Mouse (Mus musculus) left cerebral cortex, postnatal 4 days (tissue): ENCODE data around the gene Dmrtc2. TPM values are rescaled to one million over a fixed set of nuclear protein-coding genes. Genes with fewer than 3 reads are reported as not detected.
"Not testable (repeated sequence)": the region's sequence is repeated elsewhere in the genome, so short reads cannot be mapped to it uniquely, and the experiment has no call there.

Source experiments
- DNase-seq: peaks from one replicate; pipeline ENCODE4 v3.0.0-alpha.2; 2022
- intact Hi-C: fragments of 180-260 bp; cut with DNase I; formaldehyde crosslinking; loops from one replicate; pipeline ENCODE4 v1.15.1; 2025
- total RNA-seq, 2 experiments: library from RNA; stranded (reverse); gene quantifications; 2 replicates each; pipeline ENCODE4 v1.2.3; 2021

The Dmrtc2 gene
- total RNA-seq, 2 experiments from 2014 or later = not detected

DNA sequence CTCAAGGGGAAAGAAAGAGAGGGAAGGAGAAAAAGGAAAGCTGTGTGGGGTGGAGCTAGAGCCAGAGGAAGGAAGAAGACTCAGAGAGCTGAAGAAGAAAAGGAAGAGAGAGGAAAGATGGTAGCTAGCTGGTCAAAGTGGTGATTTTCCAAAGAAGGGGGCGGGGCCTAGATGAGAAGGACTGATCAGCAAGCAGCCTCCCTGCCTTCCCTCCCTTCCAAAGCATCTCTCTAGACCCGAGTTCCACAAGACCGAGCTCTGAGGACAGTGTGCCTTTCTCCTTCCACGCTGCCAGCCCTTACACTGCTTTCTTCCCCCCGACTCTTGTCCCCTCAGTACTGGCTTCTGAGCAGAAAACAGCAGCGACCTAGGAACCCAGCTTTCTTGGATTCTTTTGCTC lies 5.7 kb upstream of the Dmrtc2 start:
- intact Hi-C loops = no loop called here
- no peak for DNase-seq

DNA sequence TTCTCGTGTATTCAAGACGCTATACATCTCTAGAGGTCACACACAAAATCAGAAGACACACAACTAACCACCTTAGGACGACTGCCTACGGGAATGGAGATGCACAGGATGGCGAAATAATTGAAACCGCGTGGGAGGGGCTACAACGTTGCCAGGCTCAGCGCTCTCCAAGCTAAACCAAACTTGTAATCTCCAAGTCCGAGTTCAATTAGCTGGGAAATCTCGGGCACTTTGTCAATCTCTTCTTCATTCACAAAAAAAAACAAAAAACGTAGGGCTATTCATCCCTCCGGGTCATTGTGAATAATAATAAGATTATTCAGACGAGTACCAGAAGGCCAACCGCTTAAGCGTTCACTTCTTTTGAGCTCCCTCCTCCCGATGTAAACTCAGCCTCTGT lies 777 bp upstream of the Dmrtc2 start:
- intact Hi-C loops = no loop called here
- no peak for DNase-seq

DNA sequence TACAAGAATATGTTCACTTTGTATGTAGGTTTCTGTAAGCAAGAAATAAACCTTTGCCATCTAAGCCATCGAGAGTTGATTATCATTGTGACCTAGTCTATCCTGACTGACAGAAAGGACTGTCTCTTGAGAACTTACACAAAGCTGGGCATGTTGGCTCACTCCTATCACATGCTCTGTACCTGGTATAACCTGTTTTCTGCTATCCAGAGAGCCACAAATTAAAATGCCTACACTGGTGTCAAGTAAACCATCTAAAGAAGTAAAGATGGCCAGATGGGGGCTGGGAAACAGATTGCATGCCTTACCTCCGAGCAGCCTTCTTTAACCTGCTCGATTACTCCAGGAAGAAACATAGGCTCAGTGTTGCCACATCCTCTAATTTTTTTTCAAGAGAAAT lies 7.7 kb downstream of the Dmrtc2 start:
- intact Hi-C loops = no loop called here
- no peak for DNase-seq

DNA sequence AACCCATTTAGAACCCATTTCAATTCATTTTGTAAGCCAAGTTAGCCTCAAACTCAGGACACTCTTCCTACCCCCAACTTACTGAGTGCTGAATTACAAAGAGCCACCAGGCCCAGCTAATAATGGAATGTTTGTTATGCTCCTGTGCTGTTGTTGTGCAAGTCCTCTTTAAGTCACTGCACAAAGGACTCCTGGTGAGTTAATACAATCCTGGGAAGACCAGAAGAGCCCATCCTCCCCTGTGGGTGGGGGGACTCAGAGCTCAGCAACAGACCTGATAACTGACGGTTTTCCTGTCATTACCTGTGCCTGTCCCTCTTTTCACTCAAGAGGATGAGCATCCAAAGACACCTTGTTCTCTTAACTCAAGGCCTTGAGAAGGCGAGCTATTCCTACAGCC lies 9.8 kb downstream of the Dmrtc2 start:
- no peak for DNase-seq

DNA sequence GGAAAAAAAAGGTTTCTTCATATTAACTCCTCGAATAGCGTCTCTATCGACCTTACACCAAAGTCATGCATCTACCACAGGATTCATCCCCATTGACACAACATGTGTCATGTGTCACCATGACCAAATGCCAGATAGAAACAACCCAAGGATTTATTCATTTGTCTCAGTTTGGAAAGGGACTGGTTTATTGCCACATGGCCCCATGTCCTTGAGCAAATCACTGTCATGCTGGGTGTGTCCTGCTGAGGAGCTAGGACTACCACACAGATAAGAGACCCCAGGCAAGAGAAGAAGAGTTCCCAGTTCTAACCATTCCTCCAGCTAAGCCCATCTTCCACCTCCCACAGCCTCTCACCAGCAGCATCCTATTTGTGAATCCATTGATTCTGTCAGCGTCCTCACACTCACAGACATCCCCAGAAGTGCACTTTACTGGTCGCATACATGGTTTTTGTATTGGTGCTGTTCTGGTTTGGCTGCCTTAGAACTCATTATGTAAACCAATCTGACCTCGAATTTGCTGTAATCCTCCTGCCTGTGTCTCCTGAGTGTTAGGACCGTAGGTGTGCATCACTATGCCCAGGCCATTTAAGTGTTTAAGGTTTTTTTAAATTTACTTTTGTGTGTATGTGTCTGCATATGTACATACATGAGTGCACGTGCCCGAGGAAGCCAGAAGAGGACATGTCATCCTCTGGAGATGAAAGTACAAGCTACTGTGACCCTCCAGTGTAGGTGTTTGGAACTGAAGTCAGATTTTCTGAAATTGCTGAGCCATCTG lies 12.8 kb downstream of the Dmrtc2 start:
- intact Hi-C loops = no loop called here
- DNase-seq = no peak

More for the DNA sequence above, 9.8 kb downstream of the Dmrtc2 start:
- intact Hi-C loops = no loop called here

DNA sequence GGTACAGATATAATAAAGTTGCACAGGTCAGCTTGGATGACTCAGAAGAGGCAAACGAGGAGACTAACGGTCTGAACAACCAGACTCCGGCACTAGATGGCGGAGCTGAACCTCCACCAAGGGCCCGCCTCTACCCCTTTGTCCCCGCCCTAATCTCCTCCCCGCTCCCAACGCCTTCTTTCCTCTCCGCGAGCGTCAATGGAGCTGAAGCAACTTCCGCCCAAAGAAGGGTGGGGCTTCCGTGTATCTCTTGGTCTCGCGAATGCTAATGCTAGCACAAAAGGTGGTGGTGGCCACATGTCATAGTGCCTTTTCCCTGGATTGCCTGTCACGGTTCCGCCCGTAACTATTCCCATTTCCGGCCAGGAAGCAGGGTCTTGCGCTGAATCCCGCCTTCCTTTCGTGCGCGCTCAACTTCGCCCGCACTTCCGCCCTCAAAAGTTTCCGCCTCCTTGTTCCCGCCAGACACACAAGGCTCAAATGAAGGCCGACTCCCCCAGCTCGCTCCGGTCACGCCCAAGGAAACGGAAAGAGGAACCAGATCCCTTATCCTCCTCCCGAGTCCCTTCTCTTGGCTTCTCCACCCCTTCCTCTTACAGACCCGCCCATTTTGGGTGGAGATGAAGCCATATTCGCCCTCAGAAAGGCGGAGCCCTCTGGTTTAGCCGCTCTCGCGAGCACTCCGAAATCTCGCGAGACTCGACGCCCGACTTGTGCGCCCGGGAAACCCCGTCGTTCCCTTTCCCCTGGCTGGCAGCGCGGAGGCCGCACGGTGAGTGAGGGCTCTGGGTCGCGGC lies 14.2 kb downstream of the Dmrtc2 start, which contains the start of gene Rps19:
TSS of gene Rps19 (plus strand) at position 476 of the 797 bp plus-strand sequence.
- intact Hi-C loops = no loop called here
- peak; percentile 99 for DNase-seq

DNA sequence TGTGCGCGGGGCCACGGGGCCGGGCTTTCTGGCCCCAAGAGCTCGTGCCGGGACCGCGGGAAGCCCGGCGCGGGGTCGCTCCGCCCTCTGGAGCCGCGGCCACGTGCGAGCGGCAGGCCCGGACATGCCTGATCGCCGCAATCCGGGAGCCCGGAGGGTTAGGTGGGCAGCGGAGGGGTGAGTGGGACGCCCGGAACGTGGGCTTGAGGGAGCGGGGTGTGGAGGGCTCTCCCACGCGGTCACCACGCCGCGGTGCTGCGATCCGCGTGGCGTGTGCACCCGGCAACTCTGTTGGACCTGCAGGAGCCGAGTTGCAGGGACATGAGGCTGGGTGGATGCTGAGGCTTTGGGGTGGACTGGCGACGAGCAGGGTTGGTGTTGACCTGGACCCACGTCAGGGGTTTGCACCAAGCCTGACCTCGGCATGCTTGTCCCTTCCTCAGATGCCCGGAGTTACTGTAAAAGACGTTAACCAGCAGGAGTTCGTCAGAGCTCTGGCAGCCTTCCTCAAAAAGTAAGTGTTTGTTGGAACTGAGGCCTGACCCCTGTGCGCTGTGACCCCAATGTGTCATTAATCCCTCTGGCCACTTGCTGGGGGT lies 14.9 kb downstream of the Dmrtc2 start:
- DNase-seq = no peak
- intact Hi-C loops = no loop called here

DNA sequence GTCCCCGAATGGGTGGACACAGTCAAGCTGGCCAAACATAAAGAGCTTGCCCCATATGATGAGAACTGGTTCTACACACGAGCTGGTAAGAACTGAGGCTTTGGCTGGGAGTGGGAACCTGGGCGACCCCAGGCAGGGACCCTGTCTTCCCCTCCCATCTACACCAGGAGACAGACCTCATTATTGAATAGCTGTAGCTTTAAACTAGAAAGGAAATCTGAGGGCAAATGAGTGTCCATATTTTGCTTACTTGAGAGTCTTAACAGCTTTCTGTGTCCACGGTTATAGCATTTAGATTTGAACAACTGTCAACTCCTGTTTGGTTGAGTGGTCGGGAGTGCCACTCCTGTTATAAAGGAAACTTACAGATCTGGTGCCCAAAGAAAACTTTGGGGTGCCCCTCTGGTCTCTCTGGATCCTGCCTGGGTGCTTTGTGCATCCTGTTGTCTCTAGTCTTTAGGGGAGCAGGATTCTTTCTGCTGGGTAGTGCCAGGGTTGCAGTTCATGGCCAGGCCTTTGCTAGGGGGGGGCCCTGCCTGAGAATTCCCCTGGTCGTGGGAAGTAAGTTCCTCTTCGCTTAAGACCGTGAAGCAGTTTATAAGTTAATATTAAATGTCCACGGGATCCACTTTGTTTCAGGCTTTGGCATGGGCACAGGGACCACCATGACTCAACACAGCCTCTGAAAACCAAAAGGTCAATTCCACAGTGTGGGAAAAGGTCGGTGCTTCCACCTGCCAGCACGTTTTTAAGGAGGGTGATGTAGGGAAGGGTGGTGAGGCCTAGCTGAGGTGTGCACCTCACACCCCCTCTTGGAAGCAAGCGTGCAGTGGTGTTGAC lies 15.8 kb downstream of the Dmrtc2 start:
- intact Hi-C loops = no loop called here

DNA sequence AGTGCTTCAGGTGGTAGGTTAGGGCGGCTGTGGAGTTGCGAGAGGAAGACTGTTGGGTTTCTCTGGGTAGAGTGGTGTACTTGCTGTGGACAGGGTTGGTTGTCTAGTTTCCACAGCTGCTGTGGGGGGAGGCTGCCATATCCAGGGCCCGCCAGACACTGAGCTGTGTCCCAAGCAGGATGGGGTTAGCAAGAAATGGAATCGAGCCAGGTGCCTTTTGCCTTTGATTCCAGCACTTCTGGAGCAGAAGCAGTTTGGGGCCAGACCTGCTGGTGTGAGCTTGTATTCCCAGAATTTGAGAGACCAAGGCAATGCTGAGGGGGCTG lies 16.4 kb downstream of the Dmrtc2 start:
- peak; percentile 26 for DNase-seq
- intact Hi-C loops = no loop called here

More for the DNA sequence above, 15.8 kb downstream of the Dmrtc2 start:
- no peak for DNase-seq

DNA sequence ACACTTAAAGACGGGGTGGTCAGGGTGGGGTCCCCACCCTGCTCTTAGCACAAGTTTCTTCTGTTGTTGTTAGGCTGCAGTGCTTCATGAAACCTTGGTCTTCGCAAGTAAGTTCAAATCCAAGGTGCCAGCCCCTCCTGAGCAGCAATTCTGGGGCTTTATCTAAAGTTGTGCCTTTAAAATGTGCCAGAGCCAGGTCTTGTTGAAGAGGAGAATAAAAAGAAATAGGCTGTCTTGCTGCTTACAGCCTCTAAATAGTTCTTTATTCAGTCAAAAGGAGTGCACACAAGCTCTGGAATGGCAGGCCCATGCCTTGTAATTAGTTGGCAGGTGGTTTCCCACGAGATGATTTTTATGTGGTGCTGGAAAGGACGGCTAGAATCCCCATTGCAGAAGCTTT lies 17.2 kb downstream of the Dmrtc2 start:
- intact Hi-C loops = no loop called here
- no peak for DNase-seq

DNA sequence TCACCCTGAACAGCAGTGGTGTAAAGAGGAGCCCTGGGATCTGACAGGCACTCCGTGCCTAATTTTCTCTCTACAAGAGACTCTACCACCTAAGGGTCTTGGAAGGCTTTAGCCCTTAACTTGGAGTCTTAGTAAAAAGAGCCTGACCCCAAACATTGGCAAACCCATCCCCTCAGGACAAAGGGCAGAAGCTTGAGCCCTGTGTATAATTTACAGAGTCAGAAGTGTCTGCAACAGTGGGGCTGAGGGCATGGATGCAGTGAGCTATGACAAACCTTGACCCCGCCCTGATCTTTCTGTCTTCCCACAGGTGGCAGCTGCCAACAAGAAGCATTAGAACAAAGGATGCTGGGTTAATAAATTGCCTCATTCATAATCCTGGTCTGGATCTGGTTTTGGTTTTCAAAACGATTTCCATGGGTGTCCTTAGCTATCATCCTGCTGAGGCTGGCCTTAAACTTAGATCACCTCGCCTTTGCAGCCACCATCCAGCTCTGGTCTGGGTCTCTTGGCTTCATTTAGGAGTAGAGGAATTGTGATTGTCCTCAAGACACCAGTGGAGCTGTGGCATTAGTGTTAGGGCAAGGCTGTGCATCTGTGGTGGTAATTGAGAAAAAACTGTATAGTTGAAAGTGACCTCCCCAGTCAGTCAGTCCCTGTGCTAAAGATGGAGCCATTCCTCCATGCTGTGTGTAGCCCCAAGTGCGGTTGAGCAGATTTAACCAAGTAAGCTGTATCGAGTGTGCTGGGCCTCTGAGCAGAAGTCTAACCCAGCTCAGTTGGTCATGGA lies 19.8 kb downstream of the Dmrtc2 start:
- intact Hi-C loops = loop anchor here (5.0 kb wide), 1 partner anchor 78 kb away; no protein-coding TSS in a partner anchor
- no peak for DNase-seq

DNA sequence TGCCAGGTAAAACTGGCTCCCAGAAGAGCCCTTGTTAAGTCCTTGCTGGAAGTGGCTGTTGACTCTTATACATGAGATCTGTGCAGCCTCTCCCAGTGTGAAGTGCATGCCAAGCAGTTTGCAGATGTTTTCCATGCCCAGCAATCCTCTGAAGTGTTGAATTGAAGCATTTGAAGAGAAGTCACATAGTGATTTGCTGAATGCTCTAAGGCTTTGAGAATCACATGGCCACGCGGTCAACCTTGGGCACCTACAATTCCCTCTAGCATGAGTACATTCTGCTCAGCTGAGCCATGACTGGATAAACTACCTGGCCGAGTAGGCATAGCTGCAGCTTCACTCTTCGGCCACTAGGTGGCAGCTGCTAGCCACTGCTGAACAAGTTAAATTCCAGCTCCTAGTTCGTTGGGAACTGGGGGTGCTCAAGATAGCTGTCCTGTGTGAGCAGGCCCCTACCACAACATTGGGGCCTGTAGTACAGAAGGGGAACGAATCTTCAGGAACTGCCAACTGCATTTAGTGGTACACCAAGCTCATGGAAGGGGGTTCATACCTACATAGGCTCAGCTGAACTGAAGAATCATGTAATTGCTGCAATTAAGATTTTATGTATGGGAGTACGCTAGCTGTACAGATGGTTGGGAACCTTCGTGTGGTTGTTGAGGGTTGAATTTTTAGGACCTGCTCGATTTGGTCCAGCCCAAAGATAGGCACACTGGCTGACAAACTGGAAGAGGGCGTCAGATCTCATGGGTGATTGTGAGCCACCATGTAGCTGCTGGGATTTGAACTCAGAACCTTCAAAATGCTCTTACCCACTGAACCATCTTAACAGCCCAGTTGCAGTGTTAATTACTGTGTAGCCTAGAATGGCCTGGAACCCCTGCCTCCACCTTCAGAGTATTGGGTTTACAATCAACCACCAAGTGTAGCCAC lies 20.7 kb downstream of the Dmrtc2 start:
- peak; percentile 71 for DNase-seq
- intact Hi-C loops = loop anchor here (5.0 kb wide), 1 partner anchor 77 kb away; no protein-coding TSS in a partner anchor

DNA sequence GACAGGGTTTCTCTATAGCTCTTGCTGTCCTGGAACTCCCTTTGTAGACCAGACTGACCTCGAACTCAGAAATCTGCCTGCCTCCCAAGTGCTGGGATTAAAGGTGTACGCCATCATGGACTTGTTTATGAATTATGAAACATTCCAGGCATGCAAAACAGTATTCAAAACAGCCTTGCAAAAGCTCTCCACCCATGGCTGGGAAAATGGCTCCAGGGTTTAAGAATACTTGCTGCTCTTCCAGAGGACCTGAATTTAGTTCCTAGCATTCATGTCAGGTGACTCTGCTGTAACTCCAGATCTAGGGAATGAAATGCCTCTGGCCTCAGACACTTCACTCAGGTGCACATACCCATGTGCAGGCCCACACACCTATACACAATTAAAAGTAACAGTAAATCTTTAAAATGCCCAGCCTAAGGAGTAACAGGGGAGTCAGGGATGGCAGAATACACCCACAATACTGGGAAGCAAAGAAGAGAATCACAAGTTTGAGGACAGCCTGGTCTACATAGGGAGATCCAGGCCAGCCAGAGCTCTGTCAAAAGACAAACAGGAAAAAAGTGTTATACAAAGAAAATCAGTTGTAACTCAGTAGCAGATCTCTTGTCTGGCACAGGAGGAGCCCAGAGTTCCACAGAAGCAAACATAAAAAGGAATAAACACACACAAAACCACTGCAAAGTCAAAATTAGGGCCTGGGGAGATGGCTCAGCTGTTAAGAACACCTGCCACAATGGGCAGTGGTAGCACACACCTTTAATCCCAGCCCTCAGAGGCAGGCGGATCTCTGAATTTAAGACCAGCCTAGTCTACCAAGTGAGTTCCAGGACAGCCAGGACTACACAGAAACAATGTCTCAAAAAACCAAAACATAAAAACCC lies 21.6 kb downstream of the Dmrtc2 start:
- DNase-seq = no peak
- intact Hi-C loops = loop anchor here (5.0 kb wide), 1 partner anchor 76 kb away; no protein-coding TSS in a partner anchor

DNA sequence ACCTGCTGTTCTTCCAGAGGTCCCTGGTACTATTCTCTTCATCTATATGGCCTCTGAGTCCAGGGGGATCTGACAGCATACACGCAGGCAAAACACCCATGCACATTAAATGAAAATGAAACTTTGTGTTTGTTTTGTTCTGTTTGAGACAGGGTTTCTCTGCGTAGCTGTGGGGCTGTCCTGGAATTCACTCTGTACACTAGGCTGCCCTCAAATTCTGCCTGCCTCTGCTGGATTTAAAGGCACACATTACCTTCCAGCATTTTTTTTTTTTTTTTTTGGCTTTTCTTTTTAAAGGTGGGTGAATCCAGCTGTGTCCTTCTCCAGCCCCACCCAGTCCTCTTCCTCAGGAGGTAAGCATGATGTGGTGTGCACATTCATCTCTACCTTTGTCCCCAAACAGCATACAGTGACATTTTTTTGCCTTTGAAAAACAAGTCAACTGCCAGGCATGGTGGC lies 22.3 kb downstream of the Dmrtc2 start:
- intact Hi-C loops = loop anchor here (5.0 kb wide), 1 partner anchor 75 kb away; no protein-coding TSS in a partner anchor
- DNase-seq = no peak

DNA sequence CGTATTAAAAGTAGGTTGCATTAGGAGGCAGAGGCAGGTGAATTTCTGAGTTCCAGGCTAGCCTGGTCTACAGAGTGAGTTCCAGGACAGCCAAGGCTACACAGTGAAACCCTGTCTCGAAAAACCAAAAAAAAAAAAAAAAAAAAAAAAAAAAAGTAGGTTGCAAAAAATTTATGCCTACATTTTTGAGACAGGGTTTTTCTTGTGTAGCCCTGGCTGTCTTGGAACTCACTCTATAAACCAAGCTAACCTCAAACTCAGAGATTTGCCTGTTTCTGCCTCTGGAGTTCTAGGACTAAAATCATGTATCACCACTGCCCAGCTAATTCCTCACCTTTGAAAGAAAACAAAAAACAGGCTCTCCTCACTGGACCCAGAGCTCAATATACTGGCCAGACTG lies 25.9 kb downstream of the Dmrtc2 start:
- intact Hi-C loops = not testable (repeated sequence)

DNA sequence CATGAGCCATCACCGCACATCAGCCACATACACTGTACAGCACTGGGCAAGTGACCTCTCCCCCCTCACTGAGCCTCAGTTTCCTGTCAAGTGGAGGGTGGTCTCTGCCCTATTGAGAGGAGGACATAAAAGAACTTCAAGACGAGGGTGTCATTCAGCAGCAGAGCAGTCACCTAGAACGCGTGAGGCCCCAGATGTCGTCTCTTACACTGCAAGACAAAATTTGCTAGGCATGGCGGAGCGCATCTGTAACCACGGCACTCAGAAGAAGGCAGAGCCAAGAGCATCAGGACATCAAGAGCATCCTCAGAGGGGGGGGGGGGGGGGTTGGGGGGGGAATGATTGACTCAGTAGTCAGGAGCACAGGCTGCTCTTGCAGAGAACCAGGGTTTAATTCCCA lies 26.4 kb downstream of the Dmrtc2 start:
- no peak for DNase-seq
- intact Hi-C loops = no loop called here

More for the DNA sequence above, 25.9 kb downstream of the Dmrtc2 start:
- DNase-seq = not testable (repeated sequence)

DNA sequence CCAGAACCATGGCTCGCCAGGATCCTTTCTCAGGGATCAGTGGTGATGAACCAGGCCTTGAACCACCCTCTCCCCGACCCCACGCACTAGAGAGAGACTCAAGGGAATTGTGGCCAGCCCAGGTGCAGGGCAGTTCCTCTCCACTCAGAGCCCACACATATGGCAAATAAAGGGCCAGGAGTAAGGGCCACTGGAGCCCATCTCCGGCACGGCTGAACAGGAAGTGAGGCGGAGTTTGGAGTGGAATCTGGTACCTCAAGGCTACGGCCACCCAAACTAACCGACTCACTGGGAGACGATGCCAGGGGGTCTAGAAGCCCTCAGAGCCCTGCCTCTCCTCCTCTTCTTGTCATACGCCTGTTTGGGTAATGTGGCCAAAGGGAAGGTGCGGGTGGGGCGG lies 27.4 kb downstream of the Dmrtc2 start, which contains the start of gene Cd79a:
TSS of gene Cd79a (plus strand) at position 158 of the 400 bp plus-strand sequence.
- no peak for DNase-seq
- intact Hi-C loops = no loop called here
